Mouse (Mus musculus) MEL (cell line): ENCODE data around the gene Serpina3k. TPM values are rescaled to one million over a fixed set of nuclear protein-coding genes. Genes with fewer than 3 reads are reported as not detected.
"Not testable (repeated sequence)": the region's sequence is repeated elsewhere in the genome, so short reads cannot be mapped to it uniquely, and the experiment has no call there.

Experiments used
- DNase-seq: peaks from one replicate; pipeline ENCODE4 v3.0.0; 2011; ENCODE audit warnings: low read depth, low spot score
- H3K27ac ChIP-seq: 2 replicates; pipeline ENCODE4 v1.5.1; 2012; ENCODE audit warnings: low read depth, mild to moderate bottlenecking, control low read depth, low read length, moderate library complexity; ENCODE audit not compliant: control insufficient read depth
- H3K27me3 ChIP-seq, 2 experiments: fragments of 150-350 bp in 1 of 2; sonication (generic) in 1 of 2; 2 replicates each; pipeline ENCODE4 v1.6.1; 2012; ENCODE audit warnings: low read length in 2 of 2, mild to moderate bottlenecking in 2 of 2, improper control_type of control experiment in 1 of 2, moderate library complexity in 1 of 2; ENCODE audit not compliant: insufficient read depth in 2 of 2, control insufficient read depth in 1 of 2
- H3K36me3 ChIP-seq, 2 experiments: 2 replicates each; pipeline ENCODE4 v1.6.1; 2012 to 2014; ENCODE audit warnings: low read length in 2 of 2, improper control_type of control experiment in 1 of 2, inconsistent platforms in 1 of 2, mild to moderate bottlenecking in 1 of 2; ENCODE audit not compliant: insufficient read depth in 2 of 2, control insufficient read depth in 1 of 2
- H3K4me1 ChIP-seq, 2 experiments: fragments of 150-350 bp in 1 of 2; sonication (generic) in 1 of 2; 2 replicates each; pipeline ENCODE4 v1.6.1; 2012; ENCODE audit warnings: low read length in 2 of 2, improper control_type of control experiment in 1 of 2, mild to moderate bottlenecking in 1 of 2; ENCODE audit not compliant: insufficient read depth in 2 of 2, control insufficient read depth in 1 of 2
- H3K4me3 ChIP-seq, 2 experiments: fragments of 150-350 bp in 1 of 2; sonication (generic) in 1 of 2; 2 replicates each; pipeline ENCODE4 v1.5.1; 2012; ENCODE audit warnings: low read depth in 2 of 2, low read length in 2 of 2, mild to moderate bottlenecking in 2 of 2, moderate library complexity in 2 of 2, control low read depth in 1 of 2, improper control_type of control experiment in 1 of 2; ENCODE audit not compliant: control insufficient read depth in 1 of 2, insufficient read depth in 1 of 2
- H3K79me2 ChIP-seq: 2 replicates; pipeline ENCODE4 v1.6.1; 2012; ENCODE audit warnings: mild to moderate bottlenecking, low read length, moderate library complexity; ENCODE audit not compliant: control insufficient read depth, poor library complexity, insufficient read depth
- H3K9ac ChIP-seq: 2 replicates; pipeline ENCODE4 v1.6.1; 2012; ENCODE audit warnings: low read depth, mild to moderate bottlenecking, control low read depth, low read length, moderate library complexity; ENCODE audit not compliant: control insufficient read depth, poor library complexity, severe bottlenecking
- H3K9me3 ChIP-seq: fragments of 150-350 bp; sonication (generic); replicated peaks from 2 replicates; pipeline ENCODE4 v1.6.1; 2012; ENCODE audit warnings: mild to moderate bottlenecking, low read length, improper control_type of control experiment, moderate library complexity; ENCODE audit not compliant: insufficient read depth
- HCFC1 ChIP-seq: IDR thresholded peaks from 2 replicates; pipeline ENCODE4 v1.6.1; 2012; ENCODE audit warnings: low read depth, mild to moderate bottlenecking, inconsistent platforms, low read length, improper control_type of control experiment, moderate library complexity
- KAT2A ChIP-seq: conservative IDR thresholded peaks from 2 replicates; pipeline ENCODE4 v1.6.1; 2012; ENCODE audit warnings: low read depth, low read length, improper control_type of control experiment, inconsistent platforms
- MEF2A ChIP-seq: IDR thresholded peaks from 2 replicates; pipeline ENCODE4 v1.6.1; 2014; ENCODE audit warnings: low read depth, mild to moderate bottlenecking, inconsistent platforms, low read length, improper control_type of control experiment; ENCODE audit not compliant: poor library complexity, insufficient replicate concordance, severe bottlenecking; ENCODE audit errors: extremely low read depth
- MXI1 ChIP-seq: IDR thresholded peaks from 2 replicates; pipeline ENCODE4 v1.6.1; 2011; ENCODE audit warnings: mild to moderate bottlenecking, low read depth, low read length, improper control_type of control experiment
- TAL1 ChIP-seq: IDR thresholded peaks from 2 replicates; pipeline ENCODE4 v1.6.1; 2012; ENCODE audit warnings: mild to moderate bottlenecking, inconsistent platforms, low read length, moderate library complexity, mixed read lengths
- UBTF ChIP-seq: IDR thresholded peaks from 2 replicates; pipeline ENCODE4 v1.6.1; 2012; ENCODE audit warnings: low read depth, mild to moderate bottlenecking, inconsistent platforms, low read length, improper control_type of control experiment, moderate library complexity, borderline replicate concordance; ENCODE audit not compliant: insufficient read depth
- polyA plus RNA-seq, 2 experiments: library from polyadenylated mRNA; stranded (reverse) in 1 of 2; unstranded in 1 of 2; fragments of >175 nt in 1 of 2; fragments of >200 nt in 1 of 2; gene quantifications; 2 replicates each; pipeline versions ENCODE4 v1.2.1 to v1.2.4; 2012; ENCODE audit warnings: low replicate concordance in 2 of 2, low read depth in 1 of 2; ENCODE audit not compliant: insufficient read length in 2 of 2, insufficient read depth in 1 of 2, missing spikeins in 1 of 2
- total RNA-seq: library from RNA; depleted of rRNA; stranded (reverse); fragments of 300-350 nt; gene quantifications from 2 replicates; pipeline ENCODE4 v1.2.3, GENCODE M21; 2012

The Serpina3k gene
- total and polyA plus RNA-seq, 3 experiments, result not detected

- no peak for TF ChIP-seq MXI1
- TF ChIP-seq TAL1, result no peak
- TF ChIP-seq MEF2A, result no peak
- no peak for TF ChIP-seq HCFC1
- TF ChIP-seq UBTF, result no peak
- no peak for TF ChIP-seq KAT2A
- H3K79me2 ChIP-seq, result no peaks in the 10 kb centered on the region
- H3K36me3 ChIP-seq, result no peaks in the 10 kb centered on the region
- H3K9ac ChIP-seq, result no peak overlapping the region
- no peak for DNase-seq
- no peak overlapping the region for H3K4me3 ChIP-seq
- no peaks in the 10 kb centered on the region for H3K4me1 ChIP-seq
- no peak overlapping the region for H3K27ac ChIP-seq
- H3K27me3 ChIP-seq, result no peaks in the 10 kb centered on the region
- no peaks in the 10 kb centered on the region for H3K9me3 ChIP-seq
These were observed 31.7 kb downstream of the Serpina3k start for GRCm38 (mm10) chr12:104369986-104370385.

- DNase-seq, H3K9ac ChIP-seq, H3K27me3 ChIP-seq, H3K27ac ChIP-seq, H3K4me1 ChIP-seq, H3K36me3 ChIP-seq, H3K79me2 ChIP-seq, H3K9me3 ChIP-seq, H3K4me3 ChIP-seq: not testable (repeated sequence)
These were observed 38.9 kb downstream of the Serpina3k start for GRCm38 (mm10) chr12:104377179-104377578.

- not testable (repeated sequence) for H3K27me3 ChIP-seq, H3K4me3 ChIP-seq, H3K36me3 ChIP-seq, DNase-seq, H3K27ac ChIP-seq, H3K9me3 ChIP-seq, H3K4me1 ChIP-seq, H3K9ac ChIP-seq, H3K79me2 ChIP-seq
These were observed 40.1 kb downstream of the Serpina3k start for GRCm38 (mm10) chr12:104378351-104378750.

GRCm38 (mm10) chr12:104378815-104379214 lies 40.5 kb downstream of the Serpina3k start:
- H3K27me3 ChIP-seq, DNase-seq, H3K79me2 ChIP-seq, H3K4me3 ChIP-seq, H3K4me1 ChIP-seq, H3K27ac ChIP-seq, H3K9me3 ChIP-seq, H3K36me3 ChIP-seq, H3K9ac ChIP-seq: not testable (repeated sequence)
